Mouse (Mus musculus): Measurements from ENCODE around the gene Aldh1b1. TPM values are rescaled to one million over a fixed set of nuclear protein-coding genes. Genes with fewer than 3 reads are reported as not detected.

Gene Aldh1b1
- total and polyA plus RNA-seq, 2 experiments from 2014 or later, result 37.1 to 57.6 TPM

- H3K9me3 ChIP-seq (ENCODE audit: low read length), result no peaks in the 10 kb centered on the region
- DNase-seq (peak; percentile 92), ATAC-seq (peak; percentile 83)
- H3K27ac ChIP-seq (ENCODE audit: low read depth, low read length), result peak overlapping the region; percentile 92
- 2% methylated on average over 17 of the region's 17 CpGs for WGBS
- H3K27me3 ChIP-seq (ENCODE audit: insufficient read depth, low read length), result no peaks in the 10 kb centered on the region
- peak overlapping the region; percentile 50 for H3K9ac ChIP-seq
- no peak for TF ChIP-seq CTCF (IDR thresholded peaks at IDR 0.05; ENCODE audit: low read depth)
- peak overlapping the region; percentile 39 for H3K4me2 ChIP-seq (ENCODE audit: low read depth)
- peaks cover 6% of the 10 kb centered on the region; the same call in 1 of the 2 replicates for H3K36me3 ChIP-seq (ENCODE audit: insufficient read depth)
- peaks cover 39% of the 10 kb centered on the region for H3K4me1 ChIP-seq (ENCODE audit: insufficient read depth)
- peak overlapping the region; percentile 17 for H3K4me3 ChIP-seq (ENCODE audit: low read depth, low read length)
Measured at GRCm38 (mm10) chr4:45819208-45819931, 20.5 kb downstream of the Aldh1b1 start.

DNA sequence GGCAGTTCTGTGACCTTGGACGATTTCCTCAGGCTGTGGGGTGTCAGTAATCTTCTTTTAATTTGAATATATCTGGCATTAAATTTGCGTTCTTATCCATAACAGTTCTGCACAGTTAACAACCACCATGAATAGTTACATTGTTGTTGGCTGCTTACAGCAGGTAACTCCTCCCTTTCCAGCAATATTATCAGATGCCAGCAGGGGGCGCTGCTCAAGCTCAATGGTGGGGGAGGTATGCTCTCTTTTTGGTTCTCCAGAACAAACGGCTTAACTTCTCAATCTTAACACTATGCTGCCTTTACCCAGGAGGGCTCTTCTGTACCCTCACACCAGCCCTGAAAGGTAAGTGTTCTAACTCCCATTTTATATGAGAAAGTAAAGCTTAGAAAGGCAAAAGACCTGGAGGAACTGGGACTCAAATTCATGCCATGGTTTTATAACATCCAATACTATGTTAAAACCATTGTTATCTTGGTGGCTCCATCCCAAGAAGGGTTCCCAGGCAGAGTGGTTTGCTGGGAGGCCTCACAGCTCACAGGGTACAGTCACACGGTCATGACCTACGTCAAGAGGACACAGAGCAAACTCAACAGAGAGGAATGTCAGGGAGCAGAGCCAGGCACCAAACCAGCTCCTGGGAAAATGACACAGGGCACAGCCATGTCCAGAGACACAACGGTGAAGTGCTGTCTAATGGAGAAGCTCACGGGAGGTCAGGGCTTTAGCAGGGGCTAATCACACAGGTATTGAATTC is 21.4 kb downstream of the Aldh1b1 start:
- Histone ChIP-seq H3K36me3 (ENCODE audit: insufficient read depth) (no peaks in the 10 kb centered on the region; the same call in 1 of the 2 replicates), H3K4me2 (ENCODE audit: low read depth) (peak overlapping the region; percentile 39), H3K27ac (ENCODE audit: low read depth, low read length) (peak overlapping the region; percentile 92), H3K4me3 (ENCODE audit: low read depth, low read length) (no peak overlapping the region), H3K27me3 (ENCODE audit: insufficient read depth, low read length) (no peaks in the 10 kb centered on the region), H3K9ac (peak overlapping the region; percentile 50), H3K9me3 (ENCODE audit: low read length) (no peaks in the 10 kb centered on the region), H3K4me1 (ENCODE audit: insufficient read depth) (peaks cover 39% of the 10 kb centered on the region)
- DNase-seq, result peak; percentile 93
- peak; percentile 47 for ATAC-seq
- TF ChIP-seq CTCF (IDR thresholded peaks at IDR 0.05; ENCODE audit: low read depth), result peak; percentile 92
- WGBS, result 36% methylated on average over 8 of the region's 8 CpGs

DNA sequence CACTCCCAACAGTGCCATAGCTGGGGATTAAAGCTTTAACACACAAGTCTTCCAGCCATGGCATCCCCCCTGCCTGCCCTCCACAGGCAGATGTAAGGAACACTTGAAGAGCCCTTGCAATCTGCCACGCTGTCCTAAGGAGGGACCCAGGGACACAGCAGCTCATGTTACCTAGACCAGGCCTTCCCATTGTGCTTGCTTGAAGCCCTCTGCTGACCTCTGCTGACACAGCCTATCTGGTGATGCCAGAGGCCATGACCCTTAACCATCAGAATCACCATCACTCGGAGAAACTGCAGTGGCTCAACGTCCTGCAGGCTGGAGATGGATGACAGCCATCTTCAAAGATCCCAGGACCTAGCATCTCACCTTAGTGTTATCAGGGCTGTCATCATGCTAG is 23.2 kb downstream of the Aldh1b1 start:
- 60% methylated on average over 3 of the region's 3 CpGs for WGBS
- Histone ChIP-seq H3K27ac (ENCODE audit: low read depth, low read length) (peak overlapping the region; percentile 45; the same call in 1 of the 2 replicates), H3K36me3 (ENCODE audit: insufficient read depth) (no peaks in the 10 kb centered on the region; the same call in 1 of the 2 replicates), H3K9me3 (ENCODE audit: low read length) (no peaks in the 10 kb centered on the region), H3K4me2 (ENCODE audit: low read depth) (no peak overlapping the region), H3K9ac (no peak overlapping the region), H3K27me3 (ENCODE audit: insufficient read depth, low read length) (no peaks in the 10 kb centered on the region), H3K4me1 (ENCODE audit: insufficient read depth) (peaks cover 39% of the 10 kb centered on the region), H3K4me3 (ENCODE audit: low read depth, low read length) (no peak overlapping the region)
- no peak for TF ChIP-seq CTCF (IDR thresholded peaks at IDR 0.05; ENCODE audit: low read depth)
- no peak for DNase-seq
- no peak for ATAC-seq

GRCm38 (mm10) chr4:45822781-45823575 is 24.2 kb downstream of the Aldh1b1 start:
- TF ChIP-seq CTCF (IDR thresholded peaks at IDR 0.05; ENCODE audit: low read depth), result no peak
- H3K36me3 ChIP-seq (ENCODE audit: insufficient read depth), result no peaks in the 10 kb centered on the region; the same call in 1 of the 2 replicates
- H3K27ac ChIP-seq (ENCODE audit: low read depth, low read length), result peak overlapping the region; percentile 90
- WGBS, result 8% methylated on average over 11 of the region's 11 CpGs
- H3K9ac ChIP-seq, result peak overlapping the region; percentile 87
- H3K9me3 ChIP-seq (ENCODE audit: low read length), result no peaks in the 10 kb centered on the region
- ATAC-seq, result peak; percentile 36; the same call in 1 of the 2 replicates
- H3K27me3 ChIP-seq (ENCODE audit: insufficient read depth, low read length), result no peaks in the 10 kb centered on the region
- peak overlapping the region; percentile 75 for H3K4me2 ChIP-seq (ENCODE audit: low read depth)
- peak overlapping the region; percentile 62 for H3K4me3 ChIP-seq (ENCODE audit: low read depth, low read length)
- DNase-seq, result peak; percentile 83
- H3K4me1 ChIP-seq (ENCODE audit: insufficient read depth), result peaks cover 37% of the 10 kb centered on the region

DNA sequence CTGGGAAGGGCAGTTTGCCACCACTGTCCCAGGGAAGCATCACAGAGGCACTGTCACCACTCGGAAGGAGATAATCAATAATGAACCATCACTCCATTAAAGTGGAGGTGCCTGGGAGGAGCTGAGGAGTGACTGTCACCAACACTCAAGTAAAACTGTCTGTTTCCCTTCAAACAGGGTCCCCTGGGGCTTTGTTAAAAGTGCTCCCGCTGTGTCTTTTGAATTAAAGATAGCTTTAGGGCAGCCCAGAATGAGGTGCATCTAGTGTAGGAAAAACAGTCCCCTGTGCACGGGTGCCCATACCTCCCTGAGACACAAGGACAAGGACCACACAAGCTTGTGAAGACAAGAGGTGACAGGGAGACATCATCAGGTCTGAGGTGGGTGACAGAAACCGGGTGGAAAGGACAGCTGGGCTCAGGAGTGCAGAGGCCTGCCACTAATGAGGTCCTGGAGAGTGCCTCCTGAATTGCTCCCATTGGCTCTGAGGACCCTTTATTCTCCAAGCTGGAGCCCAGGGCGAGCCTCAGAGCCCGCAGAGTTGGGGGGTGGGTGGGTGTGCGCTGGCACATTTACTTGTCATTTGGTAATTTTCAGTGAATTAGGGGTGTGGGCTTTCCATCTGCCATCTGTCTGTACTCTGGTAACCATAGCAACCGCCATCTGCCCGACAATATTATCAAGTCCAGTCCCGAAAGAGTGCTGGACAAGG is 25.4 kb downstream of the Aldh1b1 start:
- Histone ChIP-seq H3K4me2 (ENCODE audit: low read depth) (peak overlapping the region; percentile 75), H3K4me1 (ENCODE audit: insufficient read depth) (peaks cover 28% of the 10 kb centered on the region), H3K9ac (peak overlapping the region; percentile 87), H3K36me3 (ENCODE audit: insufficient read depth) (no peaks in the 10 kb centered on the region; the same call in 1 of the 2 replicates), H3K9me3 (ENCODE audit: low read length) (no peaks in the 10 kb centered on the region), H3K27me3 (ENCODE audit: insufficient read depth, low read length) (no peaks in the 10 kb centered on the region), H3K4me3 (ENCODE audit: low read depth, low read length) (peak overlapping the region; percentile 62), H3K27ac (ENCODE audit: low read depth, low read length) (peak overlapping the region; percentile 90)
- 3% methylated on average over 10 of the region's 10 CpGs for WGBS
- no peak for TF ChIP-seq CTCF (IDR thresholded peaks at IDR 0.05; ENCODE audit: low read depth)
- DNase-seq, result peak; percentile 83
- peak; percentile 32 for ATAC-seq

Data from forebrain, postnatal 0 days (tissue).